Mouse (Mus musculus): ENCODE measurements at regions not wholly inside any gene's neighbourhood (a gene's known extent, or its start where the extent isn't known, plus 50 kb on each side); places are given as distances from the start of the nearest gene placed in this dataset.
A peak's percentile ranks its signal among the peaks of the same experiment; 100 is the strongest.

- H3K36me3 ChIP-seq (ENCODE audit: control insufficient read depth, insufficient read depth): no peaks in the 10 kb centered on the region
- WGBS (ENCODE audit: insufficient replicate concordance): 38% methylated on average over 7 of the region's 7 CpGs
- H3K4me3 ChIP-seq (ENCODE audit: low read depth, low read length): no peak overlapping the region
- H3K4me2 ChIP-seq (ENCODE audit: low read depth, low read length): no peak overlapping the region
- H3K4me1 ChIP-seq (ENCODE audit: control insufficient read depth, low read depth, low read length): no peaks in the 10 kb centered on the region
- H3K27ac ChIP-seq (ENCODE audit: low read length): no peak overlapping the region
- no peak overlapping the region for H3K9ac ChIP-seq (ENCODE audit: low read depth, low read length)
- no peaks in the 10 kb centered on the region for H3K9me3 ChIP-seq (replicated peaks; ENCODE audit: control insufficient read depth, low read length)
- H3K27me3 ChIP-seq (ENCODE audit: control insufficient read depth, insufficient read depth, low read depth, low read length): no peaks in the 10 kb centered on the region
- no peak for ATAC-seq (ENCODE audit: low read depth)
Measured at GRCm38 (mm10) chr5:91198620-91199019, 59.2 kb downstream of the Areg start.

- Histone ChIP-seq H3K27ac (ENCODE audit: low read length) (no peak overlapping the region), H3K9ac (ENCODE audit: low read depth, low read length) (no peak overlapping the region), H3K27me3 (ENCODE audit: control insufficient read depth, insufficient read depth, low read depth, low read length) (no peaks in the 10 kb centered on the region), H3K36me3 (ENCODE audit: control insufficient read depth, insufficient read depth) (no peaks in the 10 kb centered on the region), H3K4me1 (ENCODE audit: control insufficient read depth, low read depth, low read length) (no peaks in the 10 kb centered on the region), H3K9me3 (replicated peaks; ENCODE audit: control insufficient read depth, low read length) (no peaks in the 10 kb centered on the region), H3K4me2 (ENCODE audit: low read depth, low read length) (no peak overlapping the region), H3K4me3 (ENCODE audit: low read depth, low read length) (no peak overlapping the region)
- ATAC-seq (ENCODE audit: low read depth): peak; percentile 37
- 10% methylated on average over 5 of the region's 5 CpGs for WGBS (ENCODE audit: insufficient replicate concordance)
Measured at GRCm38 (mm10) chr5:91200448-91200847, 61.0 kb downstream of the Areg start.

GRCm38 (mm10) chr5:91204225-91205005 is 65.0 kb downstream of the Areg start:
- WGBS (ENCODE audit: insufficient replicate concordance): 61% methylated on average over 13 of the region's 13 CpGs
- H3K4me1 ChIP-seq (ENCODE audit: control insufficient read depth, low read depth, low read length): no peaks in the 10 kb centered on the region

GRCm38 (mm10) chr5:91205350-91205880 is 66.0 kb downstream of the Areg start:
- 67% methylated on average over 3 of the region's 3 CpGs for whole genome bisulfite sequencing (ENCODE audit: insufficient replicate concordance)
- H3K9ac ChIP-seq (ENCODE audit: low read depth, low read length): no peak overlapping the region
- no peaks in the 10 kb centered on the region for H3K36me3 ChIP-seq (ENCODE audit: control insufficient read depth, insufficient read depth)
- no peaks in the 10 kb centered on the region for H3K27me3 ChIP-seq (ENCODE audit: control insufficient read depth, insufficient read depth, low read depth, low read length)
- H3K4me2 ChIP-seq (ENCODE audit: low read depth, low read length): no peak overlapping the region
- H3K4me1 ChIP-seq (ENCODE audit: control insufficient read depth, low read depth, low read length): no peaks in the 10 kb centered on the region
- no peaks in the 10 kb centered on the region for H3K9me3 ChIP-seq (replicated peaks; ENCODE audit: control insufficient read depth, low read length)
- no peak for ATAC-seq (ENCODE audit: low read depth)
- no peak overlapping the region for H3K4me3 ChIP-seq (ENCODE audit: low read depth, low read length)
- no peak overlapping the region for H3K27ac ChIP-seq (ENCODE audit: low read length)

More at GRCm38 (mm10) chr5:91204225-91205005, 65.0 kb downstream of the Areg start:
- Histone ChIP-seq H3K4me3 (ENCODE audit: low read depth, low read length) (no peak overlapping the region), H3K9ac (ENCODE audit: low read depth, low read length) (no peak overlapping the region), H3K4me2 (ENCODE audit: low read depth, low read length) (no peak overlapping the region), H3K9me3 (replicated peaks; ENCODE audit: control insufficient read depth, low read length) (no peaks in the 10 kb centered on the region), H3K27me3 (ENCODE audit: control insufficient read depth, insufficient read depth, low read depth, low read length) (no peaks in the 10 kb centered on the region), H3K27ac (ENCODE audit: low read length) (no peak overlapping the region), H3K36me3 (ENCODE audit: control insufficient read depth, insufficient read depth) (no peaks in the 10 kb centered on the region)
- no peak for ATAC-seq (ENCODE audit: low read depth)

- no peak overlapping the region for H3K4me2 ChIP-seq (ENCODE audit: low read depth, low read length)
- ATAC-seq (ENCODE audit: low read depth): no peak
- H3K9ac ChIP-seq (ENCODE audit: low read depth, low read length): no peak overlapping the region
- H3K27ac ChIP-seq (ENCODE audit: low read length): no peak overlapping the region
- no peak overlapping the region for H3K4me3 ChIP-seq (ENCODE audit: low read depth, low read length)
- 54% methylated on average over 9 of the region's 9 CpGs for WGBS (ENCODE audit: insufficient replicate concordance)
- no peaks in the 10 kb centered on the region for H3K4me1 ChIP-seq (ENCODE audit: control insufficient read depth, low read depth, low read length)
- H3K36me3 ChIP-seq (ENCODE audit: control insufficient read depth, insufficient read depth): no peaks in the 10 kb centered on the region
- H3K27me3 ChIP-seq (ENCODE audit: control insufficient read depth, insufficient read depth, low read depth, low read length): no peaks in the 10 kb centered on the region
- H3K9me3 ChIP-seq (replicated peaks; ENCODE audit: control insufficient read depth, low read length): no peaks in the 10 kb centered on the region
Measured at GRCm38 (mm10) chr5:91206569-91207490, 67.4 kb downstream of the Areg start.

GRCm38 (mm10) chr5:91220174-91220573 is 80.8 kb downstream of the Areg start:
- no peak for ATAC-seq (ENCODE audit: low read depth)

GRCm38 (mm10) chr5:91241656-91242055 is 102.3 kb downstream of the Areg start:
- 50% methylated on average over 4 of the region's 4 CpGs for WGBS (ENCODE audit: insufficient replicate concordance)
- no peak overlapping the region for H3K27ac ChIP-seq (ENCODE audit: low read length)

More at GRCm38 (mm10) chr5:91220174-91220573, 80.8 kb downstream of the Areg start:
- Histone ChIP-seq H3K27ac (ENCODE audit: low read length) (no peak overlapping the region), H3K4me3 (ENCODE audit: low read depth, low read length) (no peak overlapping the region), H3K9me3 (replicated peaks; ENCODE audit: control insufficient read depth, low read length) (no peaks in the 10 kb centered on the region), H3K27me3 (ENCODE audit: control insufficient read depth, insufficient read depth, low read depth, low read length) (no peaks in the 10 kb centered on the region), H3K4me1 (ENCODE audit: control insufficient read depth, low read depth, low read length) (no peaks in the 10 kb centered on the region), H3K9ac (ENCODE audit: low read depth, low read length) (no peak overlapping the region), H3K4me2 (ENCODE audit: low read depth, low read length) (no peak overlapping the region), H3K36me3 (ENCODE audit: control insufficient read depth, insufficient read depth) (no peaks in the 10 kb centered on the region)
- 80% methylated on average over 4 of the region's 4 CpGs for WGBS (ENCODE audit: insufficient replicate concordance)

GRCm38 (mm10) chr5:91247444-91247843 is 108.0 kb downstream of the Areg start:
- Histone ChIP-seq H3K4me1 (ENCODE audit: control insufficient read depth, low read depth, low read length) (no peaks in the 10 kb centered on the region), H3K27ac (ENCODE audit: low read length) (no peak overlapping the region), H3K4me3 (ENCODE audit: low read depth, low read length) (no peak overlapping the region), H3K36me3 (ENCODE audit: control insufficient read depth, insufficient read depth) (no peaks in the 10 kb centered on the region), H3K27me3 (ENCODE audit: control insufficient read depth, insufficient read depth, low read depth, low read length) (no peaks in the 10 kb centered on the region), H3K9ac (ENCODE audit: low read depth, low read length) (no peak overlapping the region), H3K4me2 (ENCODE audit: low read depth, low read length) (no peak overlapping the region), H3K9me3 (replicated peaks; ENCODE audit: control insufficient read depth, low read length) (no peaks in the 10 kb centered on the region)
- WGBS (ENCODE audit: insufficient replicate concordance): 67% methylated on average over 5 of the region's 5 CpGs
- ATAC-seq (ENCODE audit: low read depth): no peak

More at GRCm38 (mm10) chr5:91241656-91242055, 102.3 kb downstream of the Areg start:
- Histone ChIP-seq H3K27me3 (ENCODE audit: control insufficient read depth, insufficient read depth, low read depth, low read length) (no peaks in the 10 kb centered on the region), H3K36me3 (ENCODE audit: control insufficient read depth, insufficient read depth) (no peaks in the 10 kb centered on the region), H3K4me3 (ENCODE audit: low read depth, low read length) (no peak overlapping the region), H3K4me1 (ENCODE audit: control insufficient read depth, low read depth, low read length) (no peaks in the 10 kb centered on the region), H3K4me2 (ENCODE audit: low read depth, low read length) (no peak overlapping the region), H3K9me3 (replicated peaks; ENCODE audit: control insufficient read depth, low read length) (no peaks in the 10 kb centered on the region), H3K9ac (ENCODE audit: low read depth, low read length) (no peak overlapping the region)
- no peak for ATAC-seq (ENCODE audit: low read depth)

- no peak overlapping the region for H3K4me3 ChIP-seq (ENCODE audit: low read depth, low read length)
- no peak overlapping the region for H3K4me2 ChIP-seq (ENCODE audit: low read depth, low read length)
- H3K27me3 ChIP-seq (ENCODE audit: control insufficient read depth, insufficient read depth, low read depth, low read length): no peaks in the 10 kb centered on the region
- H3K9ac ChIP-seq (ENCODE audit: low read depth, low read length): no peak overlapping the region
- no peaks in the 10 kb centered on the region for H3K9me3 ChIP-seq (replicated peaks; ENCODE audit: control insufficient read depth, low read length)
- H3K36me3 ChIP-seq (ENCODE audit: control insufficient read depth, insufficient read depth): no peaks in the 10 kb centered on the region
- H3K27ac ChIP-seq (ENCODE audit: low read length): no peak overlapping the region
- no peak for ATAC-seq (ENCODE audit: low read depth)
- H3K4me1 ChIP-seq (ENCODE audit: control insufficient read depth, low read depth, low read length): no peaks in the 10 kb centered on the region
Measured at GRCm38 (mm10) chr5:91261895-91262294, 122.5 kb downstream of the Areg start.

Data from liver, embryonic 16.5 days (tissue).